Mouse (Mus musculus) kidney, embryonic 16.5 days (tissue): ENCODE data around the gene Folr1. TPM values are rescaled to one million over a fixed set of nuclear protein-coding genes. Genes with fewer than 3 reads are reported as not detected.

Experiments
- ATAC-seq: fragments of 200-750 bp; cut with Nextera tagmentation; 2 replicates; pipeline ENCODE4 v1.8.0; 2017; ENCODE audit warnings: moderate TSS enrichment; ENCODE audit not compliant: low FRiP score, low TSS enrichment
- H3K27ac ChIP-seq: fragments of 300-500 bp; sonication (generic); 2 replicates; pipeline ENCODE4 v1.5.1; 2014; ENCODE audit warnings: low read length
- H3K27me3 ChIP-seq: fragments of 300-500 bp; sonication (generic); 2 replicates; pipeline ENCODE4 v1.6.1; 2014; ENCODE audit warnings: low read length, control low read depth, mixed read lengths; ENCODE audit not compliant: insufficient read depth
- H3K36me3 ChIP-seq: fragments of 300-500 bp; sonication (generic); 2 replicates; pipeline ENCODE4 v1.6.1; 2014; ENCODE audit warnings: low read length, control low read depth, mixed read lengths; ENCODE audit not compliant: insufficient read depth
- H3K4me1 ChIP-seq: fragments of 300-500 bp; sonication (generic); 2 replicates; pipeline ENCODE4 v1.6.1; 2014; ENCODE audit warnings: low read length, control low read depth, mixed read lengths; ENCODE audit not compliant: insufficient read depth
- H3K4me2 ChIP-seq: fragments of 300-500 bp; sonication (generic); replicated peaks from 2 replicates; pipeline ENCODE4 v1.6.1; 2014; ENCODE audit warnings: low read depth, low read length
- H3K4me3 ChIP-seq: fragments of 300-500 bp; sonication (generic); 2 replicates; pipeline ENCODE4 v1.5.1; 2014; ENCODE audit warnings: mild to moderate bottlenecking, low read length
- H3K9ac ChIP-seq: fragments of 300-500 bp; sonication (generic); replicated peaks from 2 replicates; pipeline ENCODE4 v1.6.1; 2014; ENCODE audit warnings: low read length
- H3K9me3 ChIP-seq: fragments of 300-500 bp; sonication (generic); 2 replicates; pipeline ENCODE4 v1.6.1; 2016; ENCODE audit warnings: low read length, control low read depth
- WGBS: fragments of 180-500 bp; shearing (Covaris S2); extraction: QIAGEN DNeasy Blood & Tissue Kit; methylation state at CpG from one replicate; pipeline ENCODE4 v1.1.7; 2014; 5-methylcytosine and 5-hydroxymethylcytosine counted together
- polyA plus RNA-seq: library from polyadenylated mRNA; unstranded; fragments of >200 nt; fragmentation: Nextera tagmentation; extraction: Ambion mirVana; gene quantifications from 2 replicates; pipeline ENCODE4 v1.2.1, GENCODE M21; 2015

Gene Folr1
- polyA plus RNA-seq, 1 experiment from 2014 or later, result 98.0 TPM

DNA sequence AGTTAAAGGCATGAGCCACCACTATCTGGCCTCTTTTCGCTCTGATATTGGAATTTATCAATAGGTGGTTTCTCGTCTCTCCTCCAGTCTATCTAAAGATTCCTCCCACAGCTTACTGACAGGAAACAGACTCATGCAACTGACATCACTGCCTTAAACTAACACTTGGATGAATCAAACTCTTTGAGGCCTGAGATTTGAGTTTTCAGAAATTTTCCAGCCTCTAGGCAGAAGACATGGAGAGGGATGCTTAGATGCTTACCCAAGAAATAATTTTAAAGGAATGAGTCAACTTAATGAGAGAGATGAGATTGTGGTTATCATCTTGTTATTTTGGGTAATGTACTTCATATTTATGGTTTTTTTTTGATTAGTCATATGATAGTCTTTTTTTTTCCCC is 16.8 kb downstream of the Folr1 start:
- Histone ChIP-seq H3K4me1 (no peaks in the 10 kb centered on the region), H3K36me3 (no peaks in the 10 kb centered on the region), H3K27me3 (no peaks in the 10 kb centered on the region), H3K4me2 (no peak overlapping the region), H3K4me3 (no peak overlapping the region), H3K9me3 (no peaks in the 10 kb centered on the region), H3K9ac (no peak overlapping the region), H3K27ac (no peak overlapping the region)
- ATAC-seq, result no peak
- 84% methylated on average over 2 of the region's 2 CpGs for WGBS

DNA sequence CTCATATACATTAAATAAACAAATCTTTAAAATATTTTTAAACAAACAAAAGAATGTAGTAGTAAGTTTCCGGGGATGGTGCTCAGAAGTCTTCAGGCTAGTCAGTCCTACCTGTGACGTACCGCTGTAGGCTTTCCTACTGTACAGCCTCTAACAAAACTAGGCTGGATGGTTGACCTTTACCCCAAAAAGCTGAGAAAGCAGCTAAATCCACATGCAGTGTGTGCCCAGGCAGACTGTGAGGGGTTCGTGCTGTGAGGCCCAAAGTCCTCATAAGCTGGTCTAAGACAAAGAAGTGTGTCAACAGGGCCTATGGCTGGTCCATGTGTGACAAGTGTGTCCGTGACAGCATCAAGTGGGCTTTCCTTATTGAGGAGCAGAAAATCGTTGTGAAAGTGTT is 17.7 kb downstream of the Folr1 start:
- no peaks in the 10 kb centered on the region for H3K27me3 ChIP-seq
- H3K9me3 ChIP-seq, result no peaks in the 10 kb centered on the region
- H3K27ac ChIP-seq, result no peak overlapping the region
- H3K4me1 ChIP-seq, result no peaks in the 10 kb centered on the region
- no peak overlapping the region for H3K9ac ChIP-seq
- H3K36me3 ChIP-seq, result no peaks in the 10 kb centered on the region
- no peak overlapping the region for H3K4me3 ChIP-seq
- WGBS, result 87% methylated on average over 6 of the region's 6 CpGs
- ATAC-seq, result no peak
- H3K4me2 ChIP-seq, result no peak overlapping the region

DNA sequence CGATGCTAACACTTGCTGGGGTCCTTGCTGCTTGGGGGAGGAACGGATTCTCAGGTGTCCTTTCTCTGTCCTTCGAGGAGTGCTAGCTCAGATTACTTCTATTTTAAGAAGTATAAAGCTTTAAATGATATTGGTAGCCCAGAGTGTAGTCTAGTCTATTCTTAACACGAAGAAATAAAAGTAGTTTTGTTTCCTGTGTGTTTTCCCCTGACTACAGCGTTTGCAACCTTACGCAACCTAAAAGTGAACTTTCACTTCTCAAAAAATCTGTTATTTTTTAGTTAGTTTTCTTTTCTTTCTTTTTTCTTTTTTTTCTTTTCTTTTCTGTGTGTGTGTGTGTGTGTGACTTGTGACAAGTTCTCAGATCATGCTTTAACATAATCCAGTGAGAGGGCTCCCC is 18.9 kb downstream of the Folr1 start:
- Histone ChIP-seq H3K27ac (no peak overlapping the region), H3K4me3 (no peak overlapping the region), H3K4me2 (no peak overlapping the region), H3K9ac (no peak overlapping the region), H3K9me3 (no peaks in the 10 kb centered on the region), H3K36me3 (no peaks in the 10 kb centered on the region), H3K27me3 (no peaks in the 10 kb centered on the region), H3K4me1 (no peaks in the 10 kb centered on the region)
- WGBS, result 70% methylated on average over 6 of the region's 6 CpGs
- ATAC-seq, result no peak

GRCm38 (mm10) chr7:101847934-101848333 is 22.7 kb downstream of the Folr1 start:
- no peaks in the 10 kb centered on the region for H3K36me3 ChIP-seq
- no peaks in the 10 kb centered on the region for H3K4me1 ChIP-seq
- WGBS, result 88% methylated on average over 1 of the region's 1 CpGs
- H3K27me3 ChIP-seq, result no peaks in the 10 kb centered on the region
- no peak overlapping the region for H3K4me3 ChIP-seq
- no peak overlapping the region for H3K9ac ChIP-seq
- no peak overlapping the region for H3K4me2 ChIP-seq
- H3K27ac ChIP-seq, result no peak overlapping the region
- H3K9me3 ChIP-seq, result no peaks in the 10 kb centered on the region
- no peak for ATAC-seq

DNA sequence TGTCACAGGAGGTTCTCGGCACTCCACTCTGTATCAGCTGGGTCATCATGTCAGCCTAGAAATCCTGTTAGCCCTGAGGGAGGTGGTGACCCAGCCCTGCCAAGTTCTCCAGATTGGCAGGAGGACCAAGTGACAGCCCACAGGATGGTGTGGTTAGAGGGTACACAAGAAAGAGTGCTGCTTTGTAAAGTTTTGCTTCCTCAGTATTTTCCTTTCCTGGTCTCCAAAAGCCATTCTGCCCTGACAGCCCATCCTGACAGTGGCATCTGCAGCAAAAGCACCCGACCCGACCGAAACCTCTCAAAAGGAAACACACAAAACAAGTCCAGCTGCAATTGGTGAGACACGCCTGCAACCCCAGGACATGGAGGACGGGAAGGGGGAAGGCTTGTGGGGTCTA is 26.4 kb downstream of the Folr1 start:
- Histone ChIP-seq H3K9ac (no peak overlapping the region), H3K4me2 (no peak overlapping the region), H3K27me3 (no peaks in the 10 kb centered on the region), H3K9me3 (no peaks in the 10 kb centered on the region), H3K27ac (no peak overlapping the region), H3K4me1 (peaks cover under 1% of the 10 kb centered on the region; the same call in 1 of the 2 replicates), H3K4me3 (no peak overlapping the region), H3K36me3 (no peaks in the 10 kb centered on the region)
- 63% methylated on average over 6 of the region's 6 CpGs for WGBS
- no peak for ATAC-seq

DNA sequence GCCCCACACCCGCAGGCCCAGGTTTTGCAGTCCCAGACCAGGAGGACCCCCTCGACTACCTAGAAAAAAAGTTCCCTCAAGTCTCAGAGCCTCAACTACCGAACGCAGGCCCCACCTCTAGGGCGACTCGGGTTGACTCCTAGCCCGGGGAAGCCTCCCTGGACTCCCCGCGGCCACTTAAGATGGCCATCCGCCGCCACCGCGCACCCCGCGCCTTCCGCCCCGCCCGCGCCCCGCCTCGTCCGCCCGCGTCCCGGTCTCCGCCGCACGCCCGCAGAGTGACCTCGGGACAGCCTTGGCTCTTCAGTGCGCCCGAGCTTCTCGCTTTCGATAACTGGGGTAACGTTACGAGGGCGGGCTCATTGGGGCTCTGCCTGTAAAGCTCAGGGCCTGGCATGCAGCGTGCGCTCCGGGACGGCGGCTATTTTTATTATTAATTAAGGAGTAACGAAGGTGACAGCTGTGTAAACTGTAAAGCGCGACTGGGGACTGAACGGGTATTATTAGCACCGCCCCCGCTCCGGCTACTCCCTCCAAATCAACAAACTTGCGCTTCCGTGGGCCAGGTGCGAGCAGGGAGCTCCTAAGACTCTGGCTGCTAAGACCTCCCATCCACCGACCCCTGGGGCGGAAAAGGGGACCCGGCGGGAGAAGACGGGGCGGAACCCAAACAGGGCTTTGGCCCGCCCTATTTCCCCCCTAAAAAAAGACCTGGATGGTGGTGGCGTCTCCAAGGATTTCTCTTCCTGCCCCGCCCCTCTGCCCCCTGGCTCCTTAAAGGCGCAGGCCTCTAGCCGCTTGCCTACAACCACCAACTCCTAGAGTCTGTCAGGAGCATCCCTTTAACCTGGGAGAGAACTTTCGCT is 32.7 kb downstream of the Folr1 start, which contains the start of gene Inppl1:
Gene Inppl1 (minus strand): TSS at position 624 of the 866 bp plus-strand sequence.
- Histone ChIP-seq H3K27me3 (no peaks in the 10 kb centered on the region), H3K4me3 (peak within 1 kb of the TSS; percentile 88), H3K9ac (peak within 1 kb of the TSS; percentile 98), H3K4me2 (peak within 1 kb of the TSS; percentile 73), H3K27ac (peak within 1 kb of the TSS; percentile 98), H3K4me1 (peaks cover 28% of the 10 kb centered on the region), H3K9me3 (no peaks in the 10 kb centered on the region), H3K36me3 (peaks cover 13% of the 10 kb centered on the region)
- WGBS, result under 1% methylated on average over 64 of the region's 64 CpGs
- peak; percentile 93 for ATAC-seq

GRCm38 (mm10) chr7:101837154-101837605 is 33.4 kb downstream of the Folr1 start:
- peak overlapping the region; percentile 88 for H3K4me3 ChIP-seq
- no peaks in the 10 kb centered on the region for H3K27me3 ChIP-seq
- peaks cover 20% of the 10 kb centered on the region for H3K36me3 ChIP-seq
- H3K9ac ChIP-seq, result peak overlapping the region; percentile 98
- WGBS, result under 1% methylated on average over 20 of the region's 20 CpGs
- no peaks in the 10 kb centered on the region for H3K9me3 ChIP-seq
- H3K4me2 ChIP-seq, result peak overlapping the region; percentile 73
- H3K27ac ChIP-seq, result peak overlapping the region; percentile 98
- peaks cover 28% of the 10 kb centered on the region for H3K4me1 ChIP-seq
- ATAC-seq, result peak; percentile 1; the same call in 1 of the 2 replicates

DNA sequence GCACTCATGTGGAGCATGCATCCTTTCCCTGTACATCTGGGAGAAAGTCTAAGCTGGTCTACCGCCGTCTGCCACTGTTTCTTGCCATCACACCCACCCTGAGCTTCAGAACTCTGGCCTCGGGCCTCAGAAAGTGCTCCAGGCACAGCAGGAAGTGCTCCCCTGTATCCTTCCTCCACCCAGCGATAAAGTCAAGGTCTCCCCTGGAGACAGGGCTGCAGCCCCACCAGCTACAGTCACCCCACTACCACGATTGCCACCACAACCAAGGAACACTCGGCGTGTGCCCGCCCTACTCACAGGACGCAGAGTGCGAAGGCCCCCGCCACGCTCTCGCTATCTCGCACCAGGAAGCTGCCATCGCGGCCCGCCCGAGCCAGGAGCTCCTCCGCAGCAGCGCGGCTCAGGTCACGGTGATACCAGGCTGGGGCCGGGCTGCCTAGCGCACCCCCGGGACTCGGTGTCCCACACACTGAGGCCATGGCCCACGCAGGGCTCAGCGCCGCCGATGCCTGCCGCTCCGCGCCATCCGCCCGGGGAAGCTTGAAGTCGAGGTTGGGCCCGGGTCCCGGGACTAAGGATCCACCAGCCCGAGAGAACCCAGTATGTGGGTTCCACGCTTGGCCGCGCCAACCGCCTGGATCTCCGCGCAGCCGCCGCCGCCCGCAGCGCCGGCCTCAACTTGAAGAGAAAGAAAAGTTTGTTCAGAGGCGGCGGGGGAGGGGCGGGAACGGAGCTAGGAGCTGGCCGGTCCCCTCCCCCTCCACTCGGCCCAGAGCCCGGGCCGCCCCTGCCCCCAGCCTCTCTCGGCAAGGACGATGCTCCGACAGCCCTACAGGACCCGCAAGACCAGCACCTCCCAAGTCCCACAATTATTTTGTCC is 34.1 kb downstream of the Folr1 start:
- Histone ChIP-seq H3K9ac (peak overlapping the region; percentile 98), H3K27ac (peak overlapping the region; percentile 98), H3K36me3 (peaks cover 26% of the 10 kb centered on the region), H3K4me3 (peak overlapping the region; percentile 88), H3K27me3 (no peaks in the 10 kb centered on the region), H3K4me2 (peak overlapping the region; percentile 73), H3K9me3 (no peaks in the 10 kb centered on the region), H3K4me1 (peaks cover 28% of the 10 kb centered on the region)
- WGBS, result under 1% methylated on average over 63 of the region's 63 CpGs
- ATAC-seq, result peak; percentile 60; the same call in 1 of the 2 replicates

DNA sequence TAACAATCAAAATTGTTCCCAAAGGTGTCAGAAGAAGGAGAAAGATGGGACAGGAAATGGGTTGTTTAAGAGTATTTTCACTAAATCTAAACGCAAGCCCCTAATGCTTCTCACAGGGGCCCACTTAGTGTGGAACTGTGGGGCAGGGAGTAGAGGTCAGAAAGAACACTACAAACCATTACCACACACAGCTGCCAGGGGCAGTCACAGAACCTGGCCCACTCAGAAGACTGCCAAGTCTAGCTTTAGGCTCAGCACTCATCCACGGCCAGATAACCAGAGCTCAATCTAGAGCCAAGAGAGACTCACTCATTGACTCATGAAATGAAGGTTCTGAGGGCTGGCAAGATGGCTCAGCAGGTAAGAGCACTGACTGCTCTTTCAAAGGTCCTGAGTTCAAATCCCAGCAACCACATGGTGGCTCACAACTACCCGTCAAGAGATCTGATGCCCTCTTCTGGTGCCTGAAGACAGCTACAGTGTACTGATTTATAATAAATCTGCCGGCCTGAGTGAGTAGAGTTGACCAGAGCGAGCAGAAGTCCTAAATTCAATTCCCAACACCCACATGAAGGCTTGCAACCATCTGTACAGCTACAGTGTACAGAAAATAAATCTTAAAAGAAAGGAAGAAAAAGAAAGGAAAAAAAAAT is 35.0 kb downstream of the Folr1 start:
- Histone ChIP-seq H3K27ac (peak overlapping the region; percentile 98), H3K4me2 (peak overlapping the region; percentile 73), H3K36me3 (peaks cover 35% of the 10 kb centered on the region), H3K4me1 (peaks cover 28% of the 10 kb centered on the region), H3K9me3 (no peaks in the 10 kb centered on the region), H3K9ac (peak overlapping the region; percentile 98), H3K4me3 (peak overlapping the region; percentile 88), H3K27me3 (no peaks in the 10 kb centered on the region)
- ATAC-seq, result no peak
- 27% methylated on average over 5 of the region's 5 CpGs for WGBS
